Mouse (Mus musculus): ENCODE results near the gene Mlxipl. TPM values are rescaled to one million over a fixed set of nuclear protein-coding genes. Genes with fewer than 3 reads are reported as not detected.

Gene Mlxipl
- polyA plus RNA-seq, 2 experiments, result 0.54 to 3.3 TPM

DNA sequence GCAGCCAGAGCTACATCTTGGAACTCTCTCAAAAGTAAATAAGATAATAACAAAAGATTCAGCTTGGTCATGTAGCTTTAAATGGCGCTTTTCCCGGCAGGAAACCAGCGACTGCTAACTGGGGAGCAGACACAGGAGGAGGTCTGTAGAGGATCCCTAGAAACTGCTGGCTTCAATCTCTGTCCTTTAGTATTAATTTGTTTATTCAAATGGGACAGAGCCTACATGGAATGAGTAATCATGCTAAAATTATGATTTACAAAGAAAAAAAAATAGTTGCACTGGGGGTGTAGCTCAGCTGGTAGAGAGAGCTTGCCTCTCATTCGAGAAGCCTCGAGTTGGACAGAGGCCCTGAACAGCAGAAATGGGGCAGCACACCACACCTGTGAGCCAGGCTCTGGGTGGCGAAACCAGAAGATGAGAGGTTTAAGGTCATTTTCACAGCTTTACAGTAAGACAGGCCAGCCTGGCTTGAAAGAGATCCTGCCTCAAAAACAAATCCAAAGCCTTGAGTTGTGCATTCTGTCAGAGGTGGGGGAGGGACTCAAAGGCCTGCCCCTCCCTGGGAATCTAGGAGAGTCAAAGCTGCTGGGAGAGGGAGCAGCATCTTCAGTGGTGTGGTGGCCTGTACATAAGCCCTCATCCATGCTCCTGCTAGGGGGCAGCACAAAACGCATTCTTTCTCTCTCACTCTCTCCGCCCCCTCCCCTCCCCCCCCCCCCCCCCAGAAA is 93.6 kb downstream of the Mlxipl start:
- Histone ChIP-seq H3K9ac (ENCODE audit: low read depth, low read length, severe bottlenecking) (no peak overlapping the region), H3K4me3 (replicated peaks; ENCODE audit: low read length) (no peak overlapping the region), H3K9me3 (ENCODE audit: control insufficient read depth, low read length) (no peaks in the 10 kb centered on the region), H3K4me1 (ENCODE audit: control insufficient read depth, insufficient read depth, low read length) (no peaks in the 10 kb centered on the region), H3K27me3 (ENCODE audit: control insufficient read depth, insufficient read depth, low read length) (no peaks in the 10 kb centered on the region), H3K36me3 (ENCODE audit: control insufficient read depth, insufficient read depth, low read length) (peaks cover 45% of the 10 kb centered on the region), H3K27ac (replicated peaks; ENCODE audit: low read depth, low read length) (no peak overlapping the region), H3K4me2 (replicated peaks; ENCODE audit: low read depth, low read length, severe bottlenecking) (no peak overlapping the region)
- no peak for TF ChIP-seq POLR2A (IDR thresholded peaks at IDR 0.05; ENCODE audit: borderline replicate concordance, extremely low read depth, insufficient read depth, insufficient read length)
- DNase-seq (ENCODE audit: low spot score) (no peak), ATAC-seq (ENCODE audit: low FRiP score, low read depth) (no peak)
- WGBS, result 65% methylated on average over 8 of the region's 8 CpGs

- ATAC-seq (ENCODE audit: low FRiP score, low read depth) (no peak), DNase-seq (ENCODE audit: low spot score) (no peak)
- WGBS, result 94% methylated on average over 3 of the region's 3 CpGs
- H3K9me3 ChIP-seq (ENCODE audit: control insufficient read depth, low read length), result no peaks in the 10 kb centered on the region
- no peak overlapping the region for H3K4me3 ChIP-seq (replicated peaks; ENCODE audit: low read length)
- no peak overlapping the region for H3K27ac ChIP-seq (replicated peaks; ENCODE audit: low read depth, low read length)
- no peak overlapping the region for H3K9ac ChIP-seq (ENCODE audit: low read depth, low read length, severe bottlenecking)
- H3K36me3 ChIP-seq (ENCODE audit: control insufficient read depth, insufficient read depth, low read length), result peaks cover 34% of the 10 kb centered on the region
- no peak overlapping the region for H3K4me2 ChIP-seq (replicated peaks; ENCODE audit: low read depth, low read length, severe bottlenecking)
- peaks cover 11% of the 10 kb centered on the region for H3K4me1 ChIP-seq (ENCODE audit: control insufficient read depth, insufficient read depth, low read length)
- TF ChIP-seq POLR2A (IDR thresholded peaks at IDR 0.05; ENCODE audit: borderline replicate concordance, extremely low read depth, insufficient read depth, insufficient read length), result no peak
- no peaks in the 10 kb centered on the region for H3K27me3 ChIP-seq (ENCODE audit: control insufficient read depth, insufficient read depth, low read length)
Measured at GRCm38 (mm10) chr5:135185016-135185415, 95.3 kb downstream of the Mlxipl start.

- TF ChIP-seq POLR2A (IDR thresholded peaks at IDR 0.05; ENCODE audit: borderline replicate concordance, extremely low read depth, insufficient read depth, insufficient read length), result no peak
- WGBS, result 36% methylated on average over 3 of the region's 3 CpGs
- no peak overlapping the region for H3K27ac ChIP-seq (replicated peaks; ENCODE audit: low read depth, low read length)
- H3K27me3 ChIP-seq (ENCODE audit: control insufficient read depth, insufficient read depth, low read length), result no peaks in the 10 kb centered on the region
- peaks cover 29% of the 10 kb centered on the region for H3K36me3 ChIP-seq (ENCODE audit: control insufficient read depth, insufficient read depth, low read length)
- no peaks in the 10 kb centered on the region for H3K9me3 ChIP-seq (ENCODE audit: control insufficient read depth, low read length)
- ATAC-seq (ENCODE audit: low FRiP score, low read depth), result no peak
- DNase-seq (ENCODE audit: low spot score), result peak; percentile 25
- no peak overlapping the region for H3K9ac ChIP-seq (ENCODE audit: low read depth, low read length, severe bottlenecking)
- no peak overlapping the region for H3K4me3 ChIP-seq (replicated peaks; ENCODE audit: low read length)
- no peak overlapping the region for H3K4me2 ChIP-seq (replicated peaks; ENCODE audit: low read depth, low read length, severe bottlenecking)
- H3K4me1 ChIP-seq (ENCODE audit: control insufficient read depth, insufficient read depth, low read length), result peaks cover 13% of the 10 kb centered on the region
Measured at GRCm38 (mm10) chr5:135185596-135185995, 95.9 kb downstream of the Mlxipl start.

DNA sequence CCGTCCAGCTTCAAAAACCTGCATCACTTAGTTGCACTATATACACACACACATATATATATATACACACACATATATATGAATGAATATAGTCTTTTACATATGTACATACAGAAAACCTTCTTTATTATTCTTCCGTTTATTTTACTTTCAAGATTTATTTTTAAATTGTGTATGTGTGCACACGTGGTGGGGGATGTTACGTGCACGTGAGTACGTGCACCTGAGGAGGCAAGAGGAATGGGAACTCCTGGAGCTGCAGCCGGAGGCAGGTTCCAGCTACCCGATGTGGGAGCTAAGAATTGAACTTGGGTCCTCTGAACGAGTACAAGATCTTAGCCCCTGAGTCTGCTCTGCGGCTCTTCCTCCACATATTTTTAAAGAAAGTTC is 96.5 kb downstream of the Mlxipl start:
- peaks cover 22% of the 10 kb centered on the region for H3K36me3 ChIP-seq (ENCODE audit: control insufficient read depth, insufficient read depth, low read length)
- ATAC-seq (ENCODE audit: low FRiP score, low read depth) (no peak), DNase-seq (ENCODE audit: low spot score) (no peak)
- H3K9me3 ChIP-seq (ENCODE audit: control insufficient read depth, low read length), result no peaks in the 10 kb centered on the region
- H3K4me3 ChIP-seq (replicated peaks; ENCODE audit: low read length), result peak overlapping the region; percentile 99
- TF ChIP-seq POLR2A (IDR thresholded peaks at IDR 0.05; ENCODE audit: borderline replicate concordance, extremely low read depth, insufficient read depth, insufficient read length), result no peak
- H3K27ac ChIP-seq (replicated peaks; ENCODE audit: low read depth, low read length), result peak overlapping the region; percentile 96
- peak overlapping the region; percentile 59 for H3K4me2 ChIP-seq (replicated peaks; ENCODE audit: low read depth, low read length, severe bottlenecking)
- H3K9ac ChIP-seq (ENCODE audit: low read depth, low read length, severe bottlenecking), result peak overlapping the region; percentile 96
- WGBS, result 19% methylated on average over 10 of the region's 10 CpGs
- peaks cover 14% of the 10 kb centered on the region for H3K4me1 ChIP-seq (ENCODE audit: control insufficient read depth, insufficient read depth, low read length)
- H3K27me3 ChIP-seq (ENCODE audit: control insufficient read depth, insufficient read depth, low read length), result no peaks in the 10 kb centered on the region

GRCm38 (mm10) chr5:135186621-135187348 is 97.1 kb downstream of the Mlxipl start, which contains the start of gene Baz1b:
TSS of gene Baz1b (plus strand) at chr5:135187264.
- TF ChIP-seq POLR2A (IDR thresholded peaks at IDR 0.05; ENCODE audit: borderline replicate concordance, extremely low read depth, insufficient read depth, insufficient read length), result 0 out of 2 replicates have a peak, but pooled peaks have one; percentile 39
- Histone ChIP-seq H3K27ac (replicated peaks; ENCODE audit: low read depth, low read length) (peak within 1 kb of the TSS; percentile 96), H3K4me1 (ENCODE audit: control insufficient read depth, insufficient read depth, low read length) (peaks cover 14% of the 10 kb centered on the region), H3K36me3 (ENCODE audit: control insufficient read depth, insufficient read depth, low read length) (peaks cover 19% of the 10 kb centered on the region), H3K9ac (ENCODE audit: low read depth, low read length, severe bottlenecking) (peak within 1 kb of the TSS; percentile 96), H3K4me3 (replicated peaks; ENCODE audit: low read length) (peak within 1 kb of the TSS; percentile 99), H3K27me3 (ENCODE audit: control insufficient read depth, insufficient read depth, low read length) (no peaks in the 10 kb centered on the region), H3K9me3 (ENCODE audit: control insufficient read depth, low read length) (no peaks in the 10 kb centered on the region), H3K4me2 (replicated peaks; ENCODE audit: low read depth, low read length, severe bottlenecking) (peak within 1 kb of the TSS; percentile 73)
- DNase-seq (ENCODE audit: low spot score) (peak; percentile 97), ATAC-seq (ENCODE audit: low FRiP score, low read depth) (peak; percentile 97)
- under 1% methylated on average over 51 of the region's 57 CpGs for WGBS
